In the genomic region with DNA sequence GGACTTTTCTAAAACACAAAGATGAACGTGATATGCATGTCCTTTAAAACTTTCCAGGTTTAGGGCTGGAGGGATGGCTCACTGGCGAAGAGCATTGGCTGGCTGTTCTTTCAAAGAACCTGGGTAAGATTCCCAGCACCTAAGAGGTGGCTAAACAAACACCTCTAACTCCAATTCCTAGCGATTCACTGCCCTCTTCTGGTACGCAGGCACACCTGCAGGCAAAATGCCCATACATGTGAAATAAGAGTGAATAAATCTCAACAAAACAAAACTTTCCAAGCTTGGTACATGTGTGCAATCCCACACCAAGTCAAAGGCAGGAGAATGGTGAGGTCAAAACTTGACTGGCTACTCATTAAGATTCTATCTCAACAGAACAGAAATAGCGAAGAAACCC, we compare ENCODE assay signal across 26 mouse cellular contexts. TPM values are rescaled to one million over a fixed set of nuclear protein-coding genes. Genes with fewer than 3 reads are reported as not detected.
A peak's percentile ranks its signal among the peaks of the same experiment; 100 is the strongest.
DNase-seq lines count a peak whose midpoint lies in the region; ATAC-seq and TF ChIP-seq lines count a peak whose summit lies in the region.
"Had no signal": no experiment of that assay in that cellular context is flagged by ENCODE, and none has a peak within 500 bp of the region (broad histone marks: within the 10 kb centered on the region; RNA-seq: fewer than 3 reads in every experiment).

No protein-coding gene starts in this region.

- TF ChIP-seq POLR2A in CH12.LX (IDR thresholded peaks at IDR 0.05; ENCODE audit: low read depth, low read length) (no peak), MEL (IDR thresholded peaks at IDR 0.05; ENCODE audit: control insufficient read depth in 1 of 2, insufficient read depth in 1 of 2, low read depth in 1 of 2, low read length in 2 of 2, poor library complexity in 1 of 2) (no peak)

- H3K36me3 ChIP-seq in intestine, postnatal 0 days (ENCODE audit: control insufficient read depth, insufficient read depth) = no peaks in the 10 kb centered on the region
- H3K36me3 ChIP-seq in intestine, embryonic 16.5 days (ENCODE audit: control insufficient read depth, insufficient read depth, low read length) = no peaks in the 10 kb centered on the region
- H3K36me3 ChIP-seq in liver, embryonic 14.5 days (replicated peaks; ENCODE audit: control insufficient read depth, insufficient read depth, low read depth) = no peaks in the 10 kb centered on the region
- no peaks in the 10 kb centered on the region for H3K36me3 ChIP-seq in liver, embryonic 11.5 days (ENCODE audit: control insufficient read depth, insufficient read depth, low read length)
- no peaks in the 10 kb centered on the region for H3K36me3 ChIP-seq in CH12.LX (replicated peaks in 1 of 2; ENCODE audit: control insufficient read depth in 1 of 2, insufficient read depth in 1 of 2, low read length in 1 of 2)
- no peaks in the 10 kb centered on the region for H3K36me3 ChIP-seq in MEL (ENCODE audit: control insufficient read depth in 1 of 2, insufficient read depth in 2 of 2, low read length in 2 of 2)
- H3K36me3 ChIP-seq: stomach, embryonic 15.5 days had no signal

- no peak for TF ChIP-seq EP300 in liver, embryonic 14.5 days (IDR thresholded peaks at IDR 0.05; ENCODE audit: low read depth)
- TF ChIP-seq EP300 in CH12.LX (IDR thresholded peaks at IDR 0.05; ENCODE audit: low read length) (no peak), MEL (IDR thresholded peaks at IDR 0.05; ENCODE audit: low read depth in 1 of 2, low read length in 2 of 2) (no peak)

- 91% methylated on average over 5 of the region's 5 CpGs for WGBS in intestine, postnatal 0 days
- WGBS in intestine, embryonic 16.5 days = 89% methylated on average over 5 of the region's 5 CpGs
- 76% methylated on average over 5 of the region's 5 CpGs for WGBS in liver, embryonic 14.5 days (ENCODE audit: insufficient replicate concordance)
- 77% methylated on average over 5 of the region's 5 CpGs for WGBS in liver, embryonic 11.5 days

- no peak overlapping the region for H3K9ac ChIP-seq in intestine, postnatal 0 days (ENCODE audit: low read depth, low read length)
- H3K9ac ChIP-seq in intestine, embryonic 16.5 days (ENCODE audit: low read depth, low read length) = no peak overlapping the region
- H3K9ac ChIP-seq in liver, embryonic 14.5 days (replicated peaks) = no peak overlapping the region
- no peak overlapping the region for H3K9ac ChIP-seq in liver, embryonic 11.5 days (ENCODE audit: low read depth, low read length)
- H3K9ac ChIP-seq in CH12.LX (ENCODE audit: insufficient read depth, low read depth) (no peak overlapping the region), MEL (ENCODE audit: control insufficient read depth, low read depth, low read length, poor library complexity, severe bottlenecking) (no peak overlapping the region)
- H3K9ac ChIP-seq: forebrain, embryonic 13.5 days; midbrain, embryonic 13.5 days; neural tube, embryonic 13.5 days; stomach, embryonic 15.5 days had no signal

- no peak overlapping the region for H3K4me3 ChIP-seq in intestine, postnatal 0 days (ENCODE audit: low read depth, low read length)
- no peak overlapping the region for H3K4me3 ChIP-seq in intestine, embryonic 16.5 days (ENCODE audit: low read length)
- no peak overlapping the region for H3K4me3 ChIP-seq in liver, embryonic 14.5 days (ENCODE audit: insufficient read depth in 1 of 2, low read depth in 2 of 2, low read length in 2 of 2)
- H3K4me3 ChIP-seq in liver, embryonic 11.5 days (ENCODE audit: low read depth, low read length) = no peak overlapping the region
- H3K4me3 ChIP-seq in CH12.LX (replicated peaks in 1 of 3; ENCODE audit: low read depth in 2 of 3, low read length in 2 of 3, poor library complexity in 1 of 3) (no peak overlapping the region), MEL (ENCODE audit: control insufficient read depth in 1 of 2, insufficient read depth in 1 of 2, low read depth in 2 of 2, low read length in 2 of 2) (no peak overlapping the region)
- H3K4me3 ChIP-seq: forebrain, embryonic 13.5 days; hindbrain, embryonic 10.5 days; midbrain, embryonic 13.5 days; neural tube, embryonic 13.5 days; stomach, embryonic 15.5 days had no signal

- dilution Hi-C loops in CH12.LX (cut with MboI; ENCODE audit: extremely low pct_ligation_motif_present, extremely low pct_unique_long_range_greater_than_20kb, low sequenced_read_pairs) = no loop called here

- H3K4me2 ChIP-seq in intestine, postnatal 0 days (replicated peaks; ENCODE audit: low read depth) = no peak overlapping the region
- H3K4me2 ChIP-seq in intestine, embryonic 16.5 days (ENCODE audit: low read depth, low read length) = no peak overlapping the region
- H3K4me2 ChIP-seq in liver, embryonic 14.5 days (ENCODE audit: low read depth) = no peak overlapping the region
- H3K4me2 ChIP-seq in liver, embryonic 11.5 days = no peak overlapping the region
- H3K4me2 ChIP-seq in CH12.LX (ENCODE audit: insufficient read depth, low read depth, poor library complexity, severe bottlenecking) = no peak overlapping the region
- H3K4me2 ChIP-seq: forebrain, embryonic 13.5 days; midbrain, embryonic 13.5 days; neural tube, embryonic 13.5 days; stomach, embryonic 15.5 days had no signal

- TF ChIP-seq RAD21 in CH12.LX (IDR thresholded peaks at IDR 0.05; ENCODE audit: low read depth, low read length) (peak; percentile 31), MEL (IDR thresholded peaks at IDR 0.05; ENCODE audit: low read depth, low read length) (no peak; the same call in 1 of the 2 replicates)

- no peaks in the 10 kb centered on the region for H3K9me3 ChIP-seq in intestine, postnatal 0 days (ENCODE audit: control insufficient read depth)
- no peaks in the 10 kb centered on the region for H3K9me3 ChIP-seq in intestine, embryonic 16.5 days (ENCODE audit: control insufficient read depth, low read length)
- H3K9me3 ChIP-seq in liver, embryonic 14.5 days (ENCODE audit: control insufficient read depth, low read length) = peaks cover 2% of the 10 kb centered on the region; the same call in 1 of the 2 replicates
- H3K9me3 ChIP-seq in liver, embryonic 11.5 days (ENCODE audit: control insufficient read depth, low read length) = no peaks in the 10 kb centered on the region
- H3K9me3 ChIP-seq in CH12.LX (replicated peaks; ENCODE audit: low read length) (peaks cover 13% of the 10 kb centered on the region), MEL (replicated peaks; ENCODE audit: insufficient read depth, low read length) (no peaks in the 10 kb centered on the region)
- H3K9me3 ChIP-seq: forebrain, embryonic 13.5 days; midbrain, embryonic 13.5 days; neural tube, embryonic 13.5 days; stomach, embryonic 15.5 days had no signal

- H3K27ac ChIP-seq in intestine, postnatal 0 days (ENCODE audit: low read depth, low read length) = no peak overlapping the region
- no peak overlapping the region for H3K27ac ChIP-seq in intestine, embryonic 16.5 days (ENCODE audit: low read length)
- no peak overlapping the region for H3K27ac ChIP-seq in liver, embryonic 14.5 days
- H3K27ac ChIP-seq in liver, embryonic 11.5 days (ENCODE audit: low read depth, low read length) = no peak overlapping the region
- H3K27ac ChIP-seq in CH12.LX (ENCODE audit: insufficient read depth, low read depth) (no peak overlapping the region), MEL (ENCODE audit: control insufficient read depth, low read depth, low read length) (no peak overlapping the region)
- H3K27ac ChIP-seq: forebrain, embryonic 13.5 days; hindbrain, embryonic 10.5 days; macrophage; midbrain, embryonic 13.5 days; neural tube, embryonic 13.5 days; stomach, embryonic 15.5 days had no signal

- H3K79me2 ChIP-seq in CH12.LX (replicated peaks; ENCODE audit: control insufficient read depth, extremely low read depth, insufficient read depth, poor library complexity, severe bottlenecking) (no peaks in the 10 kb centered on the region), MEL (ENCODE audit: control insufficient read depth, insufficient read depth, low read length, poor library complexity) (no peaks in the 10 kb centered on the region)

- in situ Hi-C loops in CH12.LX (cut with MboI; ENCODE audit: low pct_ligation_motif_present, low pct_unique_long_range_greater_than_20kb, low sequenced_read_pairs) = no loop called here

- DNase-seq in liver, embryonic 14.5 days (ENCODE audit: low read depth in 3 of 3, low spot score in 3 of 3) = no peak
- no peak for DNase-seq in liver, embryonic 11.5 days (ENCODE audit: low spot score)
- DNase-seq in CH12.LX (ENCODE audit: extremely low read depth) = no peak
- DNase-seq in MEL (ENCODE audit: low read depth, low spot score) = no peak
- DNase-seq in Muller cell, postnatal 12 days (ENCODE audit: inconsistent ontology term) = no peak
- DNase-seq: adrenal gland, postnatal 14 days; cerebellum, adult 11 months; cerebellum, adult 9-10 months; cerebellum, postnatal 36 days; heart, postnatal 14 days; kidney, postnatal 25 days; layer of hippocampus, postnatal 36 days; left cerebral cortex, postnatal 4 days; lung, adult 18-20 months; thymus, postnatal 25 days had no signal

- ATAC-seq in intestine, postnatal 0 days = no peak
- ATAC-seq in intestine, embryonic 16.5 days = no peak
- no peak for ATAC-seq in liver, embryonic 14.5 days (ENCODE audit: insufficient read depth)
- no peak for ATAC-seq in liver, embryonic 11.5 days (replicated peaks; ENCODE audit: low FRiP score)
- ATAC-seq: CD4-positive, CD25-positive, alpha-beta regulatory T cell, adult 4 months; forebrain, embryonic 13.5 days; hindbrain, embryonic 16.5 days; midbrain, embryonic 13.5 days; Patski had no signal

- H3K4me1 ChIP-seq in intestine, postnatal 0 days (replicated peaks; ENCODE audit: control insufficient read depth, insufficient read depth, low read length) = no peaks in the 10 kb centered on the region
- no peaks in the 10 kb centered on the region for H3K4me1 ChIP-seq in intestine, embryonic 16.5 days (ENCODE audit: control insufficient read depth, insufficient read depth, low read length)
- no peaks in the 10 kb centered on the region for H3K4me1 ChIP-seq in liver, embryonic 14.5 days (replicated peaks; ENCODE audit: control insufficient read depth in 2 of 2, insufficient read depth in 2 of 2, low read length in 1 of 2)
- no peaks in the 10 kb centered on the region for H3K4me1 ChIP-seq in liver, embryonic 11.5 days (replicated peaks; ENCODE audit: control insufficient read depth, insufficient read depth, low read length)
- H3K4me1 ChIP-seq in CH12.LX (ENCODE audit: control insufficient read depth in 1 of 2, insufficient read depth in 2 of 2) = no peaks in the 10 kb centered on the region
- no peaks in the 10 kb centered on the region for H3K4me1 ChIP-seq in MEL (ENCODE audit: control insufficient read depth in 1 of 2, insufficient read depth in 2 of 2, low read length in 2 of 2)
- H3K4me1 ChIP-seq: forebrain, embryonic 13.5 days; hindbrain, embryonic 10.5 days; midbrain, embryonic 13.5 days; neural tube, embryonic 13.5 days; stomach, embryonic 15.5 days had no signal

- no peaks in the 10 kb centered on the region for H3K27me3 ChIP-seq in intestine, postnatal 0 days (replicated peaks; ENCODE audit: control insufficient read depth, insufficient read depth, low read length)
- H3K27me3 ChIP-seq in intestine, embryonic 16.5 days (replicated peaks; ENCODE audit: control insufficient read depth, insufficient read depth, low read length) = no peaks in the 10 kb centered on the region
- H3K27me3 ChIP-seq in liver, embryonic 14.5 days (ENCODE audit: control insufficient read depth, insufficient read depth, low read length) = no peaks in the 10 kb centered on the region
- no peaks in the 10 kb centered on the region for H3K27me3 ChIP-seq in liver, embryonic 11.5 days (replicated peaks; ENCODE audit: control insufficient read depth, insufficient read depth, low read length)
- no peaks in the 10 kb centered on the region for H3K27me3 ChIP-seq in CH12.LX (replicated peaks)
- peaks cover 2 to 7% of the 10 kb centered on the region in 2 experiments; a peak in 3 of 4 replicates for H3K27me3 ChIP-seq in MEL (ENCODE audit: control insufficient read depth in 1 of 2, insufficient read depth in 2 of 2, low read length in 2 of 2)
- H3K27me3 ChIP-seq: forebrain, embryonic 13.5 days; midbrain, embryonic 13.5 days; neural tube, embryonic 13.5 days; Patski; stomach, embryonic 15.5 days had no signal

- peak; percentile 42 for TF ChIP-seq CTCF in intestine, postnatal 0 days (IDR thresholded peaks at IDR 0.05; ENCODE audit: low read depth)
- TF ChIP-seq CTCF in liver, embryonic 14.5 days (IDR thresholded peaks at IDR 0.05; ENCODE audit: low read depth) = peak; percentile 39; the same call in 1 of the 2 replicates
- TF ChIP-seq CTCF in CH12.LX (conservative IDR thresholded peaks at IDR 0.05 in 1 of 2, IDR thresholded peaks at IDR 0.05 in 1 of 2; ENCODE audit: low read depth in 2 of 2, low read length in 2 of 2) (peak; percentile 40 to 51; a peak in 3 of 4 replicates), MEL (IDR thresholded peaks at IDR 0.05 in 2 of 3, conservative IDR thresholded peaks at IDR 0.05 in 1 of 3; ENCODE audit: control insufficient read depth in 1 of 3, insufficient read depth in 1 of 3, low read depth in 2 of 3, low read length in 3 of 3, poor library complexity in 1 of 3, severe bottlenecking in 1 of 3) (peak in 2 of 3 experiments; percentile 2 to 22; a peak in 1 of 6 replicates)

RNA-seq across cellular contexts. Expression of gene Dynll2, which starts 12.4 kb away (rescaled TPM):
- polyA plus RNA-seq in intestine, postnatal 0 days (2015; fragmentation: Nextera tagmentation; extraction: Ambion mirVana) = 52.4 and 57.4 TPM in 2 replicates
- polyA plus RNA-seq in intestine, embryonic 16.5 days (2015; fragmentation: Nextera tagmentation; extraction: Ambion mirVana) = 27.9 and 30.5 TPM in 2 replicates
- polyA plus RNA-seq in liver, embryonic 14.5 days (2012; rRNA removed) = 18.0 and 21.5 TPM in 2 replicates
- polyA plus RNA-seq in liver, embryonic 14.5 days (2014; fragmentation: Nextera tagmentation; extraction: Ambion mirVana) = 5.7 TPM in 2 replicates
- 17.7 and 19.4 TPM in 2 replicates for polyA plus RNA-seq in liver, embryonic 11.5 days (2014; fragmentation: Nextera tagmentation; extraction: Ambion mirVana)
- total RNA-seq in CH12.LX (2012; rRNA removed) (35.8 and 43.0 TPM in 2 replicates), CH12.LX (2014; rRNA removed) (13.0 and 14.0 TPM in 2 replicates), MEL (2012; rRNA removed) (30.7 and 38.6 TPM in 2 replicates)
- polyA plus RNA-seq in CH12.LX (2012; ENCODE audit: insufficient read length, low read depth) (147 and 148 TPM in 2 replicates), MEL (2012; ENCODE audit: insufficient read depth in 1 of 2, insufficient read length in 2 of 2, low read depth in 1 of 2, low replicate concordance in 2 of 2, missing spikeins in 1 of 2) (100 to 1,000 TPM in 1 of 2 experiments, 10 to 100 TPM in 1; 75.8 to 124 TPM)

RNA-seq across cellular contexts. Expression of gene Srsf1, which starts 47.4 kb away (rescaled TPM):
- polyA plus RNA-seq in intestine, postnatal 0 days (2015; fragmentation: Nextera tagmentation; extraction: Ambion mirVana) = 70.7 and 73.2 TPM in 2 replicates
- polyA plus RNA-seq in intestine, embryonic 16.5 days (2015; fragmentation: Nextera tagmentation; extraction: Ambion mirVana) = 169 and 170 TPM in 2 replicates
- polyA plus RNA-seq in liver, embryonic 14.5 days (2012; rRNA removed) = 111 and 163 TPM in 2 replicates
- 139 and 158 TPM in 2 replicates for polyA plus RNA-seq in liver, embryonic 14.5 days (2014; fragmentation: Nextera tagmentation; extraction: Ambion mirVana)
- polyA plus RNA-seq in liver, embryonic 11.5 days (2014; fragmentation: Nextera tagmentation; extraction: Ambion mirVana) = 323 and 337 TPM in 2 replicates
- total RNA-seq in CH12.LX (2012; rRNA removed) = 416 and 617 TPM in 2 replicates
- 812 and 852 TPM in 2 replicates for total RNA-seq in CH12.LX (2014; rRNA removed)
- 705 and 730 TPM in 2 replicates for polyA plus RNA-seq in CH12.LX (2012; ENCODE audit: insufficient read length, low read depth)
- 586 and 596 TPM in 2 replicates for total RNA-seq in MEL (2012; rRNA removed)
- 100 to 1,000 TPM; 421 to 431 TPM for polyA plus RNA-seq in MEL (2012; ENCODE audit: insufficient read depth in 1 of 2, insufficient read length in 2 of 2, low read depth in 1 of 2, low replicate concordance in 2 of 2, missing spikeins in 1 of 2)
